Mouse (Mus musculus) intestine, embryonic 16.5 days (tissue): Measurements from ENCODE around the gene Cavin1. TPM values are rescaled to one million over a fixed set of nuclear protein-coding genes. Genes with fewer than 3 reads are reported as not detected.

ENCODE experiments used
- ATAC-seq: fragments of 200-750 bp; cut with Nextera tagmentation; 2 replicates; pipeline ENCODE4 v1.8.0; 2017; ENCODE audit warnings: moderate TSS enrichment, moderate library complexity
- H3K27ac ChIP-seq: fragments of 300-500 bp; sonication (generic); 2 replicates; pipeline ENCODE4 v1.5.1; 2014; ENCODE audit warnings: mild to moderate bottlenecking, low read length
- H3K27me3 ChIP-seq: fragments of 300-500 bp; sonication (generic); replicated peaks from 2 replicates; pipeline ENCODE4 v1.6.1; 2014; ENCODE audit warnings: low read length, control low read depth, mixed read lengths; ENCODE audit not compliant: control insufficient read depth, insufficient read depth
- H3K36me3 ChIP-seq: fragments of 300-500 bp; sonication (generic); 2 replicates; pipeline ENCODE4 v1.6.1; 2014; ENCODE audit warnings: low read length, control low read depth; ENCODE audit not compliant: control insufficient read depth, insufficient read depth
- H3K4me1 ChIP-seq: fragments of 300-500 bp; sonication (generic); 2 replicates; pipeline ENCODE4 v1.6.1; 2014; ENCODE audit warnings: low read length, control low read depth, mixed read lengths; ENCODE audit not compliant: control insufficient read depth, insufficient read depth
- H3K4me2 ChIP-seq: fragments of 300-500 bp; sonication (generic); 2 replicates; pipeline ENCODE4 v1.6.1; 2014; ENCODE audit warnings: low read depth, low read length, control low read depth
- H3K4me3 ChIP-seq: fragments of 300-500 bp; sonication (generic); 2 replicates; pipeline ENCODE4 v1.5.1; 2014; ENCODE audit warnings: mild to moderate bottlenecking, low read length
- H3K9ac ChIP-seq: fragments of 300-500 bp; sonication (generic); 2 replicates; pipeline ENCODE4 v1.6.1; 2014; ENCODE audit warnings: low read depth, low read length
- H3K9me3 ChIP-seq: fragments of 300-500 bp; sonication (generic); 2 replicates; pipeline ENCODE4 v1.6.1; 2016; ENCODE audit warnings: low read length, control low read depth; ENCODE audit not compliant: control insufficient read depth
- whole genome bisulfite sequencing: fragments of 180-500 bp; shearing (Covaris S2); extraction: QIAGEN DNeasy Blood & Tissue Kit; methylation state at CpG from one replicate; pipeline ENCODE4 v1.1.7; 2014; 5-methylcytosine and 5-hydroxymethylcytosine counted together
- polyA plus RNA-seq: library from polyadenylated mRNA; unstranded; fragments of >200 nt; fragmentation: Nextera tagmentation; extraction: Ambion mirVana; gene quantifications from 2 replicates; pipeline ENCODE4 v1.2.1, GENCODE M21; 2015

Gene Cavin1
- polyA plus RNA-seq, 1 experiment from 2014 or later: 214 TPM

DNA sequence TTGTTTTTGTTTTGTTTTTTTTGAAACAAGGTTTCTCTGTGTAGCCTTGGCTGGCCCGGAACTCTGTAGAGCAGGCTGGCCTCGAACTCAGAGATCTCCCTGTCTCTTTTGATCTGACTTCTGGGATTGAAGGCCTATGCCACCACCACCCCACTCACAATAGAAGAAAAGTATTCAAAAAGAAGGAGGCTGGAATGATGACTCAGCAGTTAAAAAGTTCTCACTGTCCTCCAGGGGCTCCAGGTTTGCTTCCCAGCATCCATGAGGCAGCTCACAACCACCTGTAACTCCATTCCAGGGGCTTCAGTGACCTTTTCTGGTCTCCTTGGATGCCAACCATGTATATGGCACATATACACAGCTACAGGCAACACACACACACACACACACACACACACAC lies 28.1 kb upstream of the Cavin1 start:
- Histone ChIP-seq H3K4me2 (no peak overlapping the region), H3K36me3 (no peaks in the 10 kb centered on the region), H3K27ac (no peak overlapping the region), H3K9me3 (no peaks in the 10 kb centered on the region), H3K9ac (no peak overlapping the region), H3K4me1 (no peaks in the 10 kb centered on the region; the same call in 1 of the 2 replicates), H3K27me3 (no peaks in the 10 kb centered on the region), H3K4me3 (no peak overlapping the region)
- ATAC-seq: no peak
- 90% methylated on average over 2 of the region's 2 CpGs for WGBS

DNA sequence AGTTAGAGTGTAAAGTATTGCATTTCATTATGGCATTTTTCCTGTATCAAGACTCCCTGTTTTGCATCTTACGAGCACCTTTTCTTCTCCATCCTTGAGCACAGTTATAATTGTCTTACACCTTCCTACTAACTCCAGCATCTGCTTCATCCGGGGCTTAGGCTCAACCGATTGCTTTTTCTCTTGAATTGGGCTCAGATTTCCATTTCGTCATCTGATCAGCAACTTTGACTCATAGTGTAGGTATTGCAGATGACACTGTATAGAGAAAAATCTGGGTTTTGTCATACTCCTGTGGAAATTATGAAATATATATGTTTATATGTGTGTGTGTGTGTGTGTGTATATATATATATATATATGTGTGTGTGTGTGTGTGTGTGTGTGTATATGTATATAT lies 25.8 kb upstream of the Cavin1 start:
- ATAC-seq: no peak
- H3K4me3 ChIP-seq: no peak overlapping the region
- H3K4me2 ChIP-seq: no peak overlapping the region
- H3K9me3 ChIP-seq: no peaks in the 10 kb centered on the region
- no peaks in the 10 kb centered on the region for H3K36me3 ChIP-seq
- no peak overlapping the region for H3K9ac ChIP-seq
- no peaks in the 10 kb centered on the region for H3K27me3 ChIP-seq
- no peaks in the 10 kb centered on the region for H3K4me1 ChIP-seq
- WGBS: 89% methylated on average over 4 of the region's 4 CpGs
- no peak overlapping the region for H3K27ac ChIP-seq

- Histone ChIP-seq H3K27me3 (no peaks in the 10 kb centered on the region), H3K27ac (no peak overlapping the region), H3K4me1 (no peaks in the 10 kb centered on the region), H3K36me3 (no peaks in the 10 kb centered on the region), H3K9ac (no peak overlapping the region), H3K9me3 (no peaks in the 10 kb centered on the region), H3K4me3 (no peak overlapping the region), H3K4me2 (no peak overlapping the region)
- ATAC-seq: no peak
- WGBS: 71% methylated on average over 5 of the region's 5 CpGs
These were observed 24.0 kb upstream of the Cavin1 start for GRCm38 (mm10) chr11:100994655-100995054.

DNA sequence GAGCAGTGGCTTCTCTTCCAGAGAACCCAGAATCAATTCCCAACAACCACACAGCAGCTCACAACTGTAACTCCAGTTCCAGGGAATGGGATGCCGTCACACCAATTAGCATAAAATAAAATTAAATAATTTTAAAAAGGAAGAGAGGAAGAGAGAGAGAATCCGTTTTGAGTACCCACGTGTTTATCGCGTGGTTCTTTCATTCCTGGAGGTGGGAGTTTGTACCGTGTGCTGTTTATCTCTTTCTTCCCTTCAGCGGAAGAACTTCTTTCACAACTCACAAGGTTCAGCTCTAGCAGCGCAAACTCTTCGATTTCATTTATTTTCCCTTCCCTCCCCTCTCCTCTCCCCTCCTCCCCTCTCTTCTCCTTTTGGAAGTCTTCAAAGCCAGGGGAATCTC lies 23.5 kb upstream of the Cavin1 start:
- 57% methylated on average over 9 of the region's 9 CpGs for WGBS
- Histone ChIP-seq H3K4me1 (no peaks in the 10 kb centered on the region), H3K4me3 (no peak overlapping the region), H3K9me3 (no peaks in the 10 kb centered on the region), H3K36me3 (no peaks in the 10 kb centered on the region), H3K27me3 (no peaks in the 10 kb centered on the region), H3K9ac (no peak overlapping the region), H3K27ac (no peak overlapping the region), H3K4me2 (no peak overlapping the region)
- no peak for ATAC-seq

DNA sequence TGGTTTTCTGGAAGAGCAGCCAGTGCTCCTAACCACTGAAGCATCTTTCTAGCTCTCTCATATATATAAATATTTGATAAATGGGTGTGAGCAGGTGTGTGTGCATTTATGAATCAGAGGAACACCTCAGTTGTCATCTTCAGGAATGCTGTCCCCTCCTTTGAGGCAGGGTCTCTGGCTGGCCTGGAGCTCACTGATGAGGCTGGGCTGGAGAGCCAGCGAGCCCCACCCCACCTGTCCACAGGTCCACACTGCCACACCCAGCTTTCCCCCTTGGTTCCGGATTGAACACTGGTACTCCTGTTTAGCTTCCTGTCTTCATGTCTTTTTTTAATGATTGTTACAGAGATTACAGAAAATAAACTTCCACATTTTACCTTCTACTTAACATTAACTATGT lies 22.8 kb upstream of the Cavin1 start:
- Histone ChIP-seq H3K4me2 (no peak overlapping the region), H3K36me3 (no peaks in the 10 kb centered on the region), H3K4me3 (no peak overlapping the region), H3K4me1 (no peaks in the 10 kb centered on the region), H3K27me3 (no peaks in the 10 kb centered on the region), H3K27ac (no peak overlapping the region), H3K9me3 (no peaks in the 10 kb centered on the region), H3K9ac (no peak overlapping the region)
- ATAC-seq: no peak
- WGBS: 44% methylated on average over 2 of the region's 2 CpGs

DNA sequence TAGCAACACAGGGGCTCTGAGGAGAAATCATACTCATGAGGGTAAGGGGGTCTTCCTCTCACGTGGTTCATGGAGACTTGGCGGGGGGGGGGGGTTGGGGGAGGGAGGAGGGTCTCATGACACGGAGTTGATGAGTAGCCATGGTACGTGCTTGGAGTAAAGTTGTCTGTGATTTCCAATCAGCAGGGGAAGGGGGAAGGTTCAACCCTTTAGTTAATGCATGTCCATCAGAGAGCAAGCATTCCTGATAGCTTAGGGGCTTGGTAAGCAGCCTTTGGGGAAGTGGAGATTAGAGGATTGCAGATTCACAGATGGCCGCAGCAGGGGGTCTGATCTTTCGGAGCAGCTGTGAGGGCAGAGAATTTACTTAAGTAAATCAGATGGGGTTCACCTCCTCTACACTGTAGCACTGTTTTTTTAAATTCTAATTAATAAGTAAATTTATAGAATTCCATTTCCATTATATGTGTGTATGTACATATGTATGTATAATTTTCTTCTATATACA lies 20.4 kb upstream of the Cavin1 start:
- H3K4me2 ChIP-seq: no peak overlapping the region
- no peaks in the 10 kb centered on the region for H3K36me3 ChIP-seq
- H3K27me3 ChIP-seq: no peaks in the 10 kb centered on the region
- no peak overlapping the region for H3K9ac ChIP-seq
- no peak overlapping the region for H3K27ac ChIP-seq
- H3K4me3 ChIP-seq: no peak overlapping the region
- ATAC-seq: no peak
- H3K4me1 ChIP-seq: no peaks in the 10 kb centered on the region
- no peaks in the 10 kb centered on the region for H3K9me3 ChIP-seq
- WGBS: 28% methylated on average over 6 of the region's 6 CpGs

GRCm38 (mm10) chr11:100989666-100990065 lies 19.0 kb upstream of the Cavin1 start:
- Histone ChIP-seq H3K4me1 (no peaks in the 10 kb centered on the region), H3K36me3 (no peaks in the 10 kb centered on the region), H3K4me3 (no peak overlapping the region), H3K9ac (no peak overlapping the region), H3K27me3 (no peaks in the 10 kb centered on the region), H3K9me3 (0 out of 2 replicates have a peak, but pooled peaks cover 2% of the 10 kb centered on the region), H3K4me2 (no peak overlapping the region), H3K27ac (no peak overlapping the region)
- 56% methylated on average over 2 of the region's 2 CpGs for WGBS
- ATAC-seq: no peak

DNA sequence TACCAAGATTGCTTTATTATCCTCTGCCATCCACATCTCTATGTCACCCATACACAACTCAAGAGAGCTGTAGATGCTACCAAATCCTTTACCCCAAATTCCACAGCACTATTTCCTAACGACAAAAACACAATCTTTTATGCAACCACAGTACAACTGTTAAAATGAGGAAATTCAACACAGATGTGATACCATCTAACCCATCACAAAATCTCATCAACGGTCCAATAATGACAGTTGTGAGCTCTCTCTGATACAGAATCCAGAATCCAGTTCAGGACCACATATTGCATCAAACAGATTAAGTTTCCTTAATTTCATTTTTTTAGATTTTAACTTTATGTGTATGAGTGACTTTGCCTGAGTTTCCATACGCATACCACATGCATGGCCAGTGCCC lies 18.0 kb upstream of the Cavin1 start:
- Histone ChIP-seq H3K27ac (no peak overlapping the region), H3K9me3 (0 out of 2 replicates have a peak, but pooled peaks cover 2% of the 10 kb centered on the region), H3K36me3 (no peaks in the 10 kb centered on the region), H3K4me2 (no peak overlapping the region), H3K27me3 (no peaks in the 10 kb centered on the region), H3K4me3 (no peak overlapping the region), H3K4me1 (no peaks in the 10 kb centered on the region), H3K9ac (no peak overlapping the region)
- ATAC-seq: no peak
- 83% methylated on average over 3 of the region's 3 CpGs for WGBS

DNA sequence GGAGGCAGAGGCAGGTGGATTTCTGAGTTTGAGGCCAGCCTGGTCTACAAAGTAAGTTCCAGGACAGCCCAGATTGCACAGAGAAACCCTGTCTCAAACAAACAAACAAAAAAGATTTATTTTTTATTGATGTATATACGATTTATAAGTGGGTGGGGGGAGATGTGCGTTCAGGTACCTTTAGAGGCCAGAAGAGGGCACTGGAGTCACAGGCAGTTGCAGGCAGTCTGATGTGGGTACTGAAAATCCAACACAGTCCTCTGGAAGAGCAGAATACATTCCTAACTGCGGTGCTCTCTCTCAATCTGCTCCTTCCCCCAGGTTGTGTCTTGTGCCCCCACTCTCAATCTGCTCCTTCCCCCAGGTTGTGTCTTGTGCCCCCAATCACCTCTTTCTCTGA lies 14.9 kb upstream of the Cavin1 start:
- 55% methylated on average over 3 of the region's 3 CpGs for WGBS
- Histone ChIP-seq H3K27ac (no peak overlapping the region), H3K4me1 (no peaks in the 10 kb centered on the region), H3K9ac (no peak overlapping the region), H3K36me3 (no peaks in the 10 kb centered on the region), H3K4me3 (no peak overlapping the region), H3K9me3 (0 out of 2 replicates have a peak, but pooled peaks cover 2% of the 10 kb centered on the region), H3K27me3 (no peaks in the 10 kb centered on the region), H3K4me2 (no peak overlapping the region)
- no peak for ATAC-seq

GRCm38 (mm10) chr11:100983778-100984131 lies 13.1 kb upstream of the Cavin1 start:
- no peak for ATAC-seq
- WGBS: 64% methylated on average over 7 of the region's 7 CpGs

More at GRCm38 (mm10) chr11:100983778-100984131, 13.1 kb upstream of the Cavin1 start:
- H3K9ac ChIP-seq: no peak overlapping the region
- 0 out of 2 replicates have a peak, but pooled peaks cover 2% of the 10 kb centered on the region for H3K9me3 ChIP-seq
- peaks cover 10% of the 10 kb centered on the region; the same call in 1 of the 2 replicates for H3K4me1 ChIP-seq
- H3K36me3 ChIP-seq: no peaks in the 10 kb centered on the region
- no peak overlapping the region for H3K4me3 ChIP-seq
- H3K27ac ChIP-seq: no peak overlapping the region
- H3K27me3 ChIP-seq: no peaks in the 10 kb centered on the region
- no peak overlapping the region for H3K4me2 ChIP-seq
